Mouse (Mus musculus): ENCODE data around the gene Ube2c. TPM values are rescaled to one million over a fixed set of nuclear protein-coding genes. Genes with fewer than 3 reads are reported as not detected.

The Ube2c gene
- polyA plus RNA-seq, 1 experiment from 2014 or later = 311 TPM

- H3K27me3 ChIP-seq = no peaks in the 10 kb centered on the region
- 61% methylated on average over 8 of the region's 8 CpGs for WGBS
- ATAC-seq (ENCODE audit: insufficient number of reproducible peaks, low FRiP score, low TSS enrichment, low read depth) = no peak
- H3K4me3 ChIP-seq = no peak within 1 kb of the TSS
- no peak within 1 kb of the TSS for H3K27ac ChIP-seq
- H3K4me2 ChIP-seq = no peak within 1 kb of the TSS
- H3K4me1 ChIP-seq = peaks cover under 1% of the 10 kb centered on the region
- no peaks in the 10 kb centered on the region for H3K36me3 ChIP-seq
- no peaks in the 10 kb centered on the region for H3K9me3 ChIP-seq
- no peak within 1 kb of the TSS for H3K9ac ChIP-seq
These were observed 9.9 kb downstream of the Ube2c start, which contains the start of gene Tnnc2 for GRCm38 (mm10) chr2:164779481-164780086. TSS of gene Tnnc2 (minus strand) at chr2:164779967.

- Histone ChIP-seq H3K4me3 (no peak overlapping the region), H3K9me3 (no peaks in the 10 kb centered on the region), H3K27me3 (no peaks in the 10 kb centered on the region), H3K4me1 (peaks cover 10% of the 10 kb centered on the region), H3K36me3 (no peaks in the 10 kb centered on the region), H3K9ac (no peak overlapping the region), H3K27ac (no peak overlapping the region), H3K4me2 (no peak overlapping the region)
- ATAC-seq (ENCODE audit: insufficient number of reproducible peaks, low FRiP score, low TSS enrichment, low read depth) = no peak
- WGBS = 61% methylated on average over 4 of the region's 4 CpGs
These were observed 12.2 kb downstream of the Ube2c start for GRCm38 (mm10) chr2:164781876-164782275.

DNA sequence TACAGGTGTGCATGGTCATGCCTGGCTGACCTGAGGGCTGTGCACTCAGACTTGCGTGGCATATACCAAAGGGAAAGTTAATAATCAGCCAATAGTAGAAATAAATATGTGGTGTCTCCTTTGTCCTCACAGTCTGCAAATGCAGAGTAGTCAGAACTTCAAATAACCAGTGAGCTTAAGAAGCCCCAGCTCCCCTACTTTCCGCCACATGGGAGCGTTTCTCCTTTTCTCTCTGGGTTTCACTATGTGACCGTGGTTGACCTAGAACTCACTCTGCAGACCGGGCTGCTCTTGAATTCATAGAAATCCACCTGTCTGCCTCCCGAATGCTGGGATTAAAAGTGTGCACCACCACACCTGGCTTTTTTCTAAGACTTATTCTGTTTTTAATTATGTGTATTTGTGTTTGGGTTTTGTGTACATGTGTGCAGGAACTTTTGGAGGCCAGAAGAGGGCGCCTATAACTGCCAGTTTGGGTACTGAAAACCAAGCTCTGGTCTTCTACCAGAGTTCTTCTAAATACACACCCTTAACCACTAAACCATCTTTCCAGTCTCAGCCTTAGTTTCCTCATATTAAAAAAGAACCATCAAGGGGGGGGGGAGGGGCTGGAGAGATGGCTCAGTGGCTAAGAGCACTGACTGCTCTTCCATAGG, 14.4 kb downstream of the Ube2c start:
- no peaks in the 10 kb centered on the region for H3K27me3 ChIP-seq
- no peaks in the 10 kb centered on the region for H3K9me3 ChIP-seq
- peaks cover 27% of the 10 kb centered on the region for H3K4me1 ChIP-seq
- 78% methylated on average over 7 of the region's 7 CpGs for WGBS
- ATAC-seq (ENCODE audit: insufficient number of reproducible peaks, low FRiP score, low TSS enrichment, low read depth) = no peak
- H3K9ac ChIP-seq = no peak overlapping the region
- H3K27ac ChIP-seq = no peak overlapping the region
- H3K4me2 ChIP-seq = no peak overlapping the region
- H3K36me3 ChIP-seq = peaks cover 7% of the 10 kb centered on the region; the same call in 1 of the 2 replicates
- no peak overlapping the region for H3K4me3 ChIP-seq

DNA sequence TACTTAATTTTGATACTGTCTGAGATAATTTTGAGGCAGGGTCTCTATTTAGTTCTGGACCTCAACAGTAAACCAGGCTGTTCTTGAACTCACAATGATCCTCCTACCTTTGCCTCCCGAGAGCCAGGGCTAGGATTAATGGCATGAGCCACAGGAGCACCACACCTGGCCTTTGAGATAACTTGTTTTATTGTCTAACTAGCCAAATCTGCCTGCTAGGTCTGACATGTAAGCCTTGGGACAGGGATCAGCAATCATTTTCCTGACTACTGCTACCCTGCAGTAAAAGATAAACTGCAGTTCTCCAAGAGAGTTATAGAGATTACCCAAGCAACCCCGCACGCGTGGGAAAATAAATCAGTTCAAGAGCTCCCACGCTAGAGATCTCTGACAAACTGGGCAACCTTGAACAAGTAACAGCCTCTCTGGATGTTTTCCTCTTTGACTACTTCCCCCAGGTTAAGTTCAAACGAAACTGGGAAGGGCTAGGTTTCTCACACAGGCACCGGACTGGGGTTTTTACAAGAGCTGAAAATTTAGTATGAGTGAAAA, 15.2 kb downstream of the Ube2c start:
- no peak for ATAC-seq (ENCODE audit: insufficient number of reproducible peaks, low FRiP score, low TSS enrichment, low read depth)
- no peaks in the 10 kb centered on the region for H3K27me3 ChIP-seq
- H3K4me3 ChIP-seq = peak overlapping the region; percentile 63
- H3K9me3 ChIP-seq = no peaks in the 10 kb centered on the region
- H3K36me3 ChIP-seq = peaks cover 12% of the 10 kb centered on the region; the same call in 1 of the 2 replicates
- 6% methylated on average over 7 of the region's 7 CpGs for WGBS
- peak overlapping the region; percentile 80 for H3K9ac ChIP-seq
- H3K4me2 ChIP-seq = peak overlapping the region; percentile 72
- peak overlapping the region; percentile 93 for H3K27ac ChIP-seq
- peaks cover 27% of the 10 kb centered on the region for H3K4me1 ChIP-seq

DNA sequence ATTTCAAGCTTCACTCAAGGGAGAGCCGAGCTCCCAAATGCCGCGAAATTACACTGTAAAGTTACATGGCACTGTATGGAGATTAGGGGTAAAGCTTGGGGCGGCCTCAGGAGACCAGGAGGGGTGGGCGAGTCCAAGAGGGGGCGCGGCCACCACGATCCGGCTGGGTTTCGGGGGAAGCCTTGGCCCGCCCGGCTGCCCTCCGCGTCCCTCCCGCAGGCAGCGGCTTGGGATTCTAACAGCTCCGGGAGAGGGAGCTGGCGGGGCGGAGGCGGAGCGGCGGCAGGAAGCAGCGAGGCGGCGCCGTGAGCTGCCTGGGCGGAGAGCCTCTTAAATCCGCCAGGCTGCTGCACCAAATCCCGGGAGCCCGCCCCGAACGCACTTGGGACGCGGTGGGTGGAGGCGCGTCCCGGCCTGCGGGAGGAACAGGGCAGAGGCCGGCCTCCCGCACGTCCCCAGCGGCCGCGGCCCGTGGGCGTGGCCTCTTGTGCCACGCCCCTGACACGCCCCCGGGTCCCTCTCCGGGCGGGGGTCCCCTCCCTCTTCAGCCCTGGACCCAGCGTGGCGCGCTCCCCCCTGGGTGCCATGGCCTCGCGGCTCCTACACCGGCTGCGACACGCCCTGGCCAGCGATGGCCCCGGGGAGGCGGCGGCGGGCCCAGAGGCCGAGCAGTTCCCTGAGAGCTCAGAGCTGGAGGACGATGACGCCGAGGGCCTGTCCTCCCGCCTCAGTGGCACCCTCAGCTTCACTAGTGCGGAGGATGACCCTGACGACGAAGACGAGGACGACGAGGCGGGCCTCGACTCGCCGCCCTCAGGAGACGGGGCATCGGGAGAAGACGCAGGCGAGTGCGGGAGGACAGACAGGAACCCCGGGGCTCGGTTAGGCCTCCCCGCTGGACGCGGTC, 16.0 kb downstream of the Ube2c start, which contains the start of gene Snx21:
TSS of gene Snx21 (plus strand) at position 343 of the 907 bp plus-strand sequence.
- Histone ChIP-seq H3K27me3 (no peaks in the 10 kb centered on the region), H3K4me1 (peaks cover 27% of the 10 kb centered on the region), H3K9ac (peak within 1 kb of the TSS; percentile 80), H3K36me3 (peaks cover 13% of the 10 kb centered on the region; the same call in 1 of the 2 replicates), H3K4me3 (peak within 1 kb of the TSS; percentile 63), H3K4me2 (peak within 1 kb of the TSS; percentile 72), H3K27ac (peak within 1 kb of the TSS; percentile 93), H3K9me3 (no peaks in the 10 kb centered on the region)
- WGBS = under 1% methylated on average over 86 of the region's 89 CpGs
- ATAC-seq (ENCODE audit: insufficient number of reproducible peaks, low FRiP score, low TSS enrichment, low read depth) = peak; percentile 87

GRCm38 (mm10) chr2:164786388-164786885, 16.7 kb downstream of the Ube2c start:
- Histone ChIP-seq H3K27me3 (no peaks in the 10 kb centered on the region), H3K4me3 (peak overlapping the region; percentile 63), H3K4me2 (peak overlapping the region; percentile 72), H3K36me3 (peaks cover 18% of the 10 kb centered on the region), H3K4me1 (peaks cover 27% of the 10 kb centered on the region), H3K9me3 (no peaks in the 10 kb centered on the region), H3K9ac (peak overlapping the region; percentile 80), H3K27ac (peak overlapping the region; percentile 93)
- ATAC-seq (ENCODE audit: insufficient number of reproducible peaks, low FRiP score, low TSS enrichment, low read depth) = no peak
- WGBS = 7% methylated on average over 15 of the region's 15 CpGs

- H3K9ac ChIP-seq = peak overlapping the region; percentile 80; the same call in 1 of the 2 replicates
- no peak for ATAC-seq (ENCODE audit: insufficient number of reproducible peaks, low FRiP score, low TSS enrichment, low read depth)
- H3K4me1 ChIP-seq = peaks cover 27% of the 10 kb centered on the region
- no peaks in the 10 kb centered on the region for H3K9me3 ChIP-seq
- 87% methylated on average over 3 of the region's 3 CpGs for WGBS
- H3K36me3 ChIP-seq = peaks cover 24% of the 10 kb centered on the region
- peak overlapping the region; percentile 72 for H3K4me2 ChIP-seq
- no peaks in the 10 kb centered on the region for H3K27me3 ChIP-seq
- peak overlapping the region; percentile 63 for H3K4me3 ChIP-seq
- peak overlapping the region; percentile 93 for H3K27ac ChIP-seq
These were observed 17.3 kb downstream of the Ube2c start for GRCm38 (mm10) chr2:164787032-164787431.

DNA sequence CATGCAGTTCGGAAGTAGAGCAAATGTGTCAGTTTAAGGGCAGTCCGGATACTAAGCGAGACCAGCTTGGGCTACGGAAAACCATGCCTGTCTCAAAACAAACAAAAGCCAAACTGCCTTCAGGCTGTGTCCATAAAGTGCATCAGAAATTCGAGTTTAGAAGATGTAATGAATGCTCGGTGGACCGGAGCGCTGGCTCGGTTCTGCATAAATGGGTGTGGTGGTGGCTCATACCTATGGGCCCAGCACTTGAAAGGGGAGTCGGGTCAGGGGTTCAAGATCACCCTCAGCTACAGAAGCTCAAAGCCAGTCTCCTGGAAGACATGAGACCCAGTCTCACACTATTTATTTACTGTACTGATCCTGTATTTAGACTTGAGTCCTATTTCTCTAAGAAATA, 18.1 kb downstream of the Ube2c start:
- no peaks in the 10 kb centered on the region for H3K9me3 ChIP-seq
- WGBS = 79% methylated on average over 10 of the region's 10 CpGs
- no peak overlapping the region for H3K4me2 ChIP-seq

GRCm38 (mm10) chr2:164788411-164788810, 18.7 kb downstream of the Ube2c start:
- no peak for ATAC-seq (ENCODE audit: insufficient number of reproducible peaks, low FRiP score, low TSS enrichment, low read depth)
- no peak overlapping the region for H3K27ac ChIP-seq
- WGBS = 65% methylated on average over 4 of the region's 4 CpGs
- no peak overlapping the region for H3K9ac ChIP-seq
- H3K27me3 ChIP-seq = no peaks in the 10 kb centered on the region
- H3K9me3 ChIP-seq = no peaks in the 10 kb centered on the region
- H3K4me2 ChIP-seq = no peak overlapping the region
- no peak overlapping the region for H3K4me3 ChIP-seq
- H3K36me3 ChIP-seq = peaks cover 38% of the 10 kb centered on the region
- H3K4me1 ChIP-seq = peaks cover 27% of the 10 kb centered on the region

More for the DNA sequence above, 18.1 kb downstream of the Ube2c start:
- H3K27ac ChIP-seq = no peak overlapping the region
- H3K4me3 ChIP-seq = no peak overlapping the region
- H3K4me1 ChIP-seq = peaks cover 27% of the 10 kb centered on the region
- no peak for ATAC-seq (ENCODE audit: insufficient number of reproducible peaks, low FRiP score, low TSS enrichment, low read depth)
- no peak overlapping the region for H3K9ac ChIP-seq
- H3K36me3 ChIP-seq = peaks cover 32% of the 10 kb centered on the region
- H3K27me3 ChIP-seq = no peaks in the 10 kb centered on the region

DNA sequence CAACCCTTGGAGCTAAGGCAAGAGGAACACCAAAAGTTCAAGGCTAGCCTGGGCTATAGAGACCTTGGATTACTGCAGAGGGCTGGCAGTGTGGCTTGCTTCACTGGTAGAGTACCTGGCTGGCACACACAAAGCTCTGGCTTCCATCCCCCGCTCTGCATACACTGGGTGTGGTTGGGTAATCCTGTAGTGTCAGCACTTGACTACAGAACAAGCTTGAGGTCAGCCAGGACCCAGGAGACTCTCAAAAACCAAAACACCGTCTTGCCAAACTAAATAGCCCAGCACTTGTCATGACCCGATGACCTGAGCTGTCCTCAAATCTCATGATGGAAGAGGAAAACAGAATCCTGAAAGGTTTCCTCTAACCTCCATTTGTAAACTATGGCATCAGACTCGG, 20.8 kb downstream of the Ube2c start:
- no peaks in the 10 kb centered on the region for H3K27me3 ChIP-seq
- H3K36me3 ChIP-seq = peaks cover 55% of the 10 kb centered on the region
- no peaks in the 10 kb centered on the region for H3K9me3 ChIP-seq
- H3K27ac ChIP-seq = no peak overlapping the region
- WGBS = 81% methylated on average over 4 of the region's 4 CpGs
- H3K4me3 ChIP-seq = no peak overlapping the region
- H3K9ac ChIP-seq = no peak overlapping the region
- peaks cover 20% of the 10 kb centered on the region for H3K4me1 ChIP-seq
- H3K4me2 ChIP-seq = no peak overlapping the region
- no peak for ATAC-seq (ENCODE audit: insufficient number of reproducible peaks, low FRiP score, low TSS enrichment, low read depth)

DNA sequence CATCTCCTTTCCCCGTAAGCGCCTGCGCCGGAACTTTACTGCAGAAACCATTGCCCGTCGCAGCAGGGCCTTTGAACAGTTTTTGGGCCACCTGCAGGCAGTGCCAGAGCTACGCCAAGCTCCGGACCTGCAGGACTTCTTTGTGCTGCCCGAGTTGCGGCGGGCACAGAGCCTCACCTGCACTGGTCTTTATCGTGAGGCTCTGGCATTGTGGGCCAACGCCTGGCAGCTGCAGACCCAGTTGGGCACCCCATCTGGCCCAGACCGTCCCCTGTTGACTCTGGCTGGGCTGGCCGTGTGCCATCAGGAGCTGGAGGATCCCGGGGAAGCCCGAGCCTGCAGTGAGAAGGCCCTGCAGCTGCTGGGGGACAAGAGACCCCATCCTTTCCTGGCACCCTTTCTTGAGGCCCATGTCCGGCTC, 22.2 kb downstream of the Ube2c start:
- no peaks in the 10 kb centered on the region for H3K27me3 ChIP-seq
- H3K4me1 ChIP-seq = peaks cover 17% of the 10 kb centered on the region
- no peak for ATAC-seq (ENCODE audit: insufficient number of reproducible peaks, low FRiP score, low TSS enrichment, low read depth)
- H3K9me3 ChIP-seq = no peaks in the 10 kb centered on the region
- 86% methylated on average over 18 of the region's 18 CpGs for WGBS
- no peak overlapping the region for H3K27ac ChIP-seq
- no peak overlapping the region for H3K4me2 ChIP-seq
- no peak overlapping the region for H3K9ac ChIP-seq
- H3K4me3 ChIP-seq = no peak overlapping the region
- H3K36me3 ChIP-seq = peaks cover 69% of the 10 kb centered on the region

All from limb, embryonic 15.5 days (tissue).